Comparison of ENCODE assay signal across 9 mouse cellular contexts in the genomic region with DNA sequence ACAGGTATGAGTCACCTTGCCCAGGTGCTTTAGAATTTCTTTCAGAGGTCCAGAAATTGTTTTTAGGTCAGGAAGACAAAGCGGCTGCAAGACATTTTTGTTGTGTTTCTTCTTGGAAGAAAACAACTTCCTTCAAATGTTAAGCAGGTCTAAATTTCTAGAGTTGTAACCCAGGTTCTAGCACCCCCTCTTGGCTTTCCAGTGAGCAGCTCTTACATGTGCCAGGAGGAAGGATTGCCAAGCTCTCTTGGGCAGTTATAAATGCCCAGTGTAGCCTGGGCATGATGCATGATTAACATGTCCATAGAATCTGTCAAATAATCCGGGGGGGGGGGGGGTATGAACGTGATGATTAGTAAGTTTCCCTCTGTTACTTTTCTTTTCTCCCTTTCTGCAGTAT. TPM values are rescaled to one million over a fixed set of nuclear protein-coding genes. Genes with fewer than 3 reads are reported as not detected.
A peak's percentile ranks its signal among the peaks of the same experiment; 100 is the strongest.
DNase-seq lines count a peak whose midpoint lies in the region; ATAC-seq lines count a peak whose summit lies in the region.
"Had no signal": no experiment of that assay in that cellular context is flagged by ENCODE, and none has a peak within 500 bp of the region (broad histone marks: within the 10 kb centered on the region; RNA-seq: fewer than 3 reads in every experiment).

No protein-coding gene starts in this region.

- DNase-seq in heart, adult 11 months = peak; percentile 91
- no peak for DNase-seq in heart, adult 9 months (ENCODE audit: low spot score in 2 of 2)
- peak; percentile 63 to 67 for DNase-seq in kidney, postnatal 25 days
- no peak for DNase-seq in kidney, adult 18-20 months
- DNase-seq in CD4-positive helper T cell, adult 2 months (ENCODE audit: low read depth, low spot score) = peak; percentile 26
- DNase-seq in fibroblast of lung, adult 2 months (ENCODE audit: low read depth) = peak; percentile 65
- DNase-seq in cerebellum, adult 11 months = no peak
- DNase-seq: gastrocnemius, postnatal 25 days had no signal

- no peak for ATAC-seq in erythroid progenitor cell, adult 5-6 weeks (replicated peaks; ENCODE audit: low FRiP score, poor library complexity, severe bottlenecking)

RNA-seq across cellular contexts. Expression of a gene that starts 12.0 kb away (rescaled TPM):
- total RNA-seq in erythroid progenitor cell, adult 5-6 weeks (2015; ENCODE audit: low replicate concordance) = 5.0 TPM in 1 of 2 replicates, not detected in the other
- 2.7 TPM in 1 of 2 replicates, not detected in the other for total RNA-seq in erythroid progenitor cell, adult 5-6 weeks (2017; ENCODE audit: low replicate concordance)

RNA-seq across cellular contexts. Expression of a gene that starts 16.7 kb away (rescaled TPM):
- 0.36 and 0.84 TPM in 2 replicates for total RNA-seq in erythroid progenitor cell, adult 5-6 weeks (2015; ENCODE audit: low replicate concordance)
- total RNA-seq in erythroid progenitor cell, adult 5-6 weeks (2017; ENCODE audit: low replicate concordance) = 0.77 TPM in 1 of 2 replicates, not detected in the other

RNA-seq across cellular contexts. Expression of a gene that starts 26.1 kb away (rescaled TPM):
- 383 and 392 TPM in 2 replicates for total RNA-seq in erythroid progenitor cell, adult 5-6 weeks (2015; ENCODE audit: low replicate concordance)
- 429 and 508 TPM in 2 replicates for total RNA-seq in erythroid progenitor cell, adult 5-6 weeks (2017; ENCODE audit: low replicate concordance)

RNA-seq across cellular contexts. Expression of a gene that starts 26.1 kb away (rescaled TPM):
- 95.5 and 109 TPM in 2 replicates for total RNA-seq in erythroid progenitor cell, adult 5-6 weeks (2015; ENCODE audit: low replicate concordance)
- total RNA-seq in erythroid progenitor cell, adult 5-6 weeks (2017; ENCODE audit: low replicate concordance) = 42.4 and 46.1 TPM in 2 replicates

RNA-seq across cellular contexts. Expression of a gene that starts 38.0 kb away (rescaled TPM):
- total RNA-seq in erythroid progenitor cell, adult 5-6 weeks (2015; ENCODE audit: low replicate concordance) = 59.1 and 87.6 TPM in 2 replicates
- total RNA-seq in erythroid progenitor cell, adult 5-6 weeks (2017; ENCODE audit: low replicate concordance) = 42.6 and 46.8 TPM in 2 replicates

Comparison
In these comparisons a context has a peak if more than half of its experiments do, and no peak if none do; other contexts are left out.
1. DNase-seq: peak in heart, adult 11 months (single experiment), kidney, postnatal 25 days (2 of 2), CD4-positive helper T cell, adult 2 months (single experiment) and fibroblast of lung, adult 2 months (single experiment); none in heart, adult 9 months (0 of 2), kidney, adult 18-20 months (single experiment) and cerebellum, adult 11 months (single experiment).